Mouse (Mus musculus) forebrain, postnatal 0 days (tissue): ENCODE measurements at regions not wholly inside any gene's neighbourhood (a gene's known extent, or its start where the extent isn't known, plus 50 kb on each side); places are given as distances from the start of the nearest gene placed in this dataset.
A peak's percentile ranks its signal among the peaks of the same experiment; 100 is the strongest.

Experiments
- ATAC-seq: fragments of 200-750 bp; cut with Nextera tagmentation; 2 replicates; pipeline ENCODE4 v1.8.0; 2017; ENCODE audit warnings: mild to moderate bottlenecking, moderate library complexity
- DNase-seq: peaks from one replicate; pipeline ENCODE4 v3.0.0-alpha.2; 2015
- H3K27ac ChIP-seq: fragments of 300-500 bp; sonication (generic); 2 replicates; pipeline ENCODE4 v1.5.1; 2014; ENCODE audit warnings: low read depth, mild to moderate bottlenecking, antibody characterized with exemption, low read length, moderate library complexity, mixed read lengths
- H3K27me3 ChIP-seq: fragments of 300-500 bp; sonication (generic); 2 replicates; pipeline ENCODE4 v1.6.1; 2014; ENCODE audit warnings: mild to moderate bottlenecking, low read length, mixed read lengths; ENCODE audit not compliant: insufficient read depth
- H3K36me3 ChIP-seq: fragments of 300-500 bp; sonication (generic); 2 replicates; pipeline ENCODE4 v1.6.1; 2014; ENCODE audit warnings: mild to moderate bottlenecking, moderate library complexity; ENCODE audit not compliant: insufficient read depth
- H3K4me1 ChIP-seq: fragments of 300-500 bp; sonication (generic); 2 replicates; pipeline ENCODE4 v1.6.1; 2014; ENCODE audit warnings: antibody characterized with exemption; ENCODE audit not compliant: insufficient read depth
- H3K4me2 ChIP-seq: fragments of 300-500 bp; sonication (generic); 2 replicates; pipeline ENCODE4 v1.6.1; 2014; ENCODE audit warnings: low read depth, mild to moderate bottlenecking, moderate library complexity
- H3K4me3 ChIP-seq: fragments of 300-500 bp; sonication (generic); 2 replicates; pipeline ENCODE4 v1.5.1; 2014; ENCODE audit warnings: low read depth, low read length, mixed read lengths
- H3K9ac ChIP-seq: fragments of 300-500 bp; sonication (generic); 2 replicates; pipeline ENCODE4 v1.6.1; 2014; ENCODE audit warnings: mild to moderate bottlenecking
- H3K9me3 ChIP-seq: fragments of 300-500 bp; sonication (generic); 2 replicates; pipeline ENCODE4 v1.6.1; 2016; ENCODE audit warnings: low read length
- CTCF ChIP-seq: sonication (generic); IDR thresholded peaks from 2 replicates; pipeline ENCODE4 v1.5.1; 2016; ENCODE audit warnings: antibody characterized with exemption, control low read depth, low read depth
- WGBS: fragments of 180-500 bp; shearing (Covaris S2); extraction: QIAGEN DNeasy Blood & Tissue Kit; methylation state at CpG from one replicate; pipeline ENCODE4 v1.1.7; 2014; 5-methylcytosine and 5-hydroxymethylcytosine counted together

DNA sequence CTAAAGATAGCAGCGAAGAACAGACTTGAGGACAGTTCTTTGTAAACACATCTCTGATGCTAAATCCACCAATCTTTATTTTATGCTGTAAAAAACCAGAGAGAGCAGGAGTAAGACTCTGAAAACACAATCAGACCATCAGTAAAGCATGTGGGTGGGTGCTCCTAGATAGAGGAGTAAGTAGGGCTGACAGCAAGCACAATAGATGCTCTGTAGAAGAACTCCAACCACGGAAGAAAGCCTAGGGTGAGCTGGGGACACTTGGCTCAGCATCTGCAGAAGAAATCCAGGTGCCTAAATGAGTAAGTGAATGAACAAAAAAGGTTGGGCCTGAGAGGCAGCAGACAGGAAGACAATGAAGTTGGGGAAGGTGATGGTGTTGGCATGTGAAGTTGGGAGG is 88.3 kb upstream of the Plppr5 start:
- Histone ChIP-seq H3K4me3 (no peak overlapping the region), H3K4me1 (no peaks in the 10 kb centered on the region), H3K4me2 (no peak overlapping the region), H3K27ac (no peak overlapping the region), H3K36me3 (no peaks in the 10 kb centered on the region), H3K9ac (no peak overlapping the region), H3K27me3 (no peaks in the 10 kb centered on the region), H3K9me3 (no peaks in the 10 kb centered on the region)
- WGBS, result 78% methylated on average over 2 of the region's 2 CpGs
- DNase-seq, result no peak
- ATAC-seq, result no peak
- TF ChIP-seq CTCF, result no peak

DNA sequence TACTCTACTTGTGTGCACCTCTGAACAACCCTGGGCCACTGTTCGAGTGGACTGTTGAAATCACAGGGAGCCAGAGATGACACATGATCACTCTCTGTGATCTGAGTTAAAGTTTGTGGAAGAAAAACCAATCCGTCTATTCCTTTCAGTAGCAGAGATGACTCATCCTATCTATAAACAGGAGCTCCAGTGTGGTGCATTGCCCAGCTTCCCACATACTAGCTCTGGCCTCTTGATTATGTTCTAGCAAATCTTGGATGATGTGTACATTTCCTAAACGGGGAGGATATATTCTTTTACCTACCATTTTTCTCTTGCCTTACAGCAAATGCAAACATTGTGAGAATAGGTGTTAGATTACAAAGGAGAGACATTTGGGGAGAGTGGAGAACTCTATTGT is 94.5 kb upstream of the Plppr5 start:
- DNase-seq (no peak), ATAC-seq (no peak)
- H3K4me2 ChIP-seq, result no peak overlapping the region
- no peak for TF ChIP-seq CTCF
- no peak overlapping the region for H3K9ac ChIP-seq
- no peak overlapping the region for H3K4me3 ChIP-seq
- no peaks in the 10 kb centered on the region for H3K4me1 ChIP-seq
- H3K9me3 ChIP-seq, result no peaks in the 10 kb centered on the region
- 77% methylated on average over 3 of the region's 3 CpGs for WGBS
- H3K27me3 ChIP-seq, result no peaks in the 10 kb centered on the region
- no peak overlapping the region for H3K27ac ChIP-seq
- no peaks in the 10 kb centered on the region for H3K36me3 ChIP-seq

DNA sequence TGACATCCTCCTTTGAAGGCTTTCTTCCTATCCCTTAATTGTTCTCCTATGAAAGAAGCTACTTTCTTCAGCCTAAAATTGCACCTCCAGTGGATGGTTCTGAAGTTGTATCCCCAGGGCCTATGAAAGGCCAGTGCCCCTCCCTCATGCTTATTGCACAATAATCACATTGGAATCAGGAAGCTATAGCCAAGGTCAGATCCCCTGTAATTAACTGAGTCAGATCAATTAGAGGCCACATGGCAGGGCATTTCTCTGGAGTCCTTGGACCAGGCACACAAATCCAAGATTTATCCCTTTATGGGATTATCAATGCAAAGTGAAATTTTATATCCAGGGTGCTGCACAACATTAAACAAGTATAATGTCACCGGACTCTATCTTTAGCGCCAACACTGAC is 98.8 kb upstream of the Plppr4 start:
- no peaks in the 10 kb centered on the region for H3K36me3 ChIP-seq
- H3K27ac ChIP-seq, result no peak overlapping the region
- no peak for DNase-seq
- H3K4me2 ChIP-seq, result no peak overlapping the region
- H3K27me3 ChIP-seq, result no peaks in the 10 kb centered on the region
- 81% methylated on average over 2 of the region's 2 CpGs for WGBS
- no peak for ATAC-seq
- H3K4me1 ChIP-seq, result no peaks in the 10 kb centered on the region
- TF ChIP-seq CTCF, result no peak
- H3K9ac ChIP-seq, result no peak overlapping the region
- H3K9me3 ChIP-seq, result no peaks in the 10 kb centered on the region
- no peak overlapping the region for H3K4me3 ChIP-seq

DNA sequence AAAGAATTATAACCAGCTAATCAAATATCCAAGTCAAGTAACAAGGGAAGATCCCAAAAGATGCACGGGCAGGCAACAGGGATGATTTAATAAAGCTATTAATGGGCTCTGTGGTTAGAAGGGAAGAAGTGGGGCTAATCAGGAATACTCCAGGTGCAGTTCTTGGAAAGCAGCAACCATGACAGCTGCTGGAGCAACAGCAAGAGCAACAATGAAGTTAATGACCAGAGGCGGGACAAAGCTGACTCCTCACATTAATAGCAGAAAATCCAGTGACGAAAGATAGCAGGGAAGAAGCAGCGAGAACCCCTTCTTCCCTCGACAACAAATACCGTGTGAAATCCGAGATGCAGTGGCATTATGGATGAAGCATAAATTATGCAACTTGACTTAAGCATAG is 89.9 kb upstream of the Plppr4 start:
- no peaks in the 10 kb centered on the region for H3K36me3 ChIP-seq
- ATAC-seq (no peak), DNase-seq (no peak)

DNA sequence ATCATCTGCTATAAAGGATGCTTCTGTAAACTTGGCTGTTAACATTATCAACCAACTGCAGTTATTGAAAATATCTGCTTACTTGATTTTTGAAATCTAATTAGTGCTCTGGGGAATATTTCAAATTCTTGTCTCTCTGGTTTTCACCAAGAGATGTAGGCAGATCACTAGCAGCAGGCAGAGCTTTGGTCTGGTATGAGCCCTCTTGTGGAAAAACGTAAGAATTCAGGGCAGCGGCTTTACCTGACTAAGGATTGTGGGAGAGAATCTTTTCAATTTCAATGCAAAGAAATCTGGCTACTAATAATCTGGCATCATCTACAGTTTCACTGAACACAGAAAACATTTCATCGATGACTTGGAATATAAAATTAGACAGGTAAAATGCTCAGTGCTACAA is 81.2 kb upstream of the Plppr4 start:
- WGBS, result 60% methylated on average over 3 of the region's 3 CpGs
- H3K4me2 ChIP-seq, result no peak overlapping the region

More for the DNA sequence above, 89.9 kb upstream of the Plppr4 start:
- WGBS, result 69% methylated on average over 7 of the region's 7 CpGs
- Histone ChIP-seq H3K4me3 (no peak overlapping the region), H3K27ac (no peak overlapping the region), H3K9ac (no peak overlapping the region), H3K4me1 (no peaks in the 10 kb centered on the region), H3K27me3 (no peaks in the 10 kb centered on the region), H3K4me2 (no peak overlapping the region), H3K9me3 (no peaks in the 10 kb centered on the region)
- no peak for TF ChIP-seq CTCF

DNA sequence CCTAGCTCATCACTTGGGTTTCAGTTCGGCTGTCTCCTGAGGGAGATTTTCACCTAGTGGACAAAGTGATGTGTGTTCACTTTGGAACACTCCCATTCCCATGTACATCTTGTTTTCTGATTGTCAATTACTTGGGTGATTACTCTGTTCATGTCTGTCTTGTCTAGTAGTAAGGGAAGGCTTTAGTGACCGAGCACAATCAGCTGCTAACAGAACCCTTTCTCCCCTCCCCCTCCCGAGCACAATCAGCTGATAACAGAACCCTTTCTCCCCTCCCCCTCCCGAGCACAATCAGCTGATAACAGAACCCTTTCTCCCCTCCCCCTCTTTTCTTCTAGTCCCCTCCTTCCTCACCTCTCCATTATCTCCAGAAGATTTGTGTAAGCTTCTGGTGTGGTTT is 79.6 kb upstream of the Plppr4 start:
- no peak overlapping the region for H3K9ac ChIP-seq
- ATAC-seq, result no peak
- no peaks in the 10 kb centered on the region for H3K36me3 ChIP-seq
- no peak for TF ChIP-seq CTCF
- DNase-seq, result no peak
- H3K9me3 ChIP-seq, result no peaks in the 10 kb centered on the region
- H3K27me3 ChIP-seq, result no peaks in the 10 kb centered on the region
- H3K4me3 ChIP-seq, result no peak overlapping the region
- no peak overlapping the region for H3K27ac ChIP-seq
- no peak overlapping the region for H3K4me2 ChIP-seq
- 0 out of 2 replicates have a peak, but pooled peaks cover 3% of the 10 kb centered on the region for H3K4me1 ChIP-seq
- WGBS, result 58% methylated on average over 4 of the region's 4 CpGs

More for the DNA sequence above, 81.2 kb upstream of the Plppr4 start:
- TF ChIP-seq CTCF, result peak; percentile 58
- no peak overlapping the region for H3K27ac ChIP-seq
- no peaks in the 10 kb centered on the region for H3K36me3 ChIP-seq
- no peak overlapping the region for H3K4me3 ChIP-seq
- H3K27me3 ChIP-seq, result no peaks in the 10 kb centered on the region
- 0 out of 2 replicates have a peak, but pooled peaks cover 3% of the 10 kb centered on the region for H3K4me1 ChIP-seq
- no peak for ATAC-seq
- H3K9ac ChIP-seq, result no peak overlapping the region
- no peaks in the 10 kb centered on the region for H3K9me3 ChIP-seq
- peak; percentile 59 for DNase-seq

DNA sequence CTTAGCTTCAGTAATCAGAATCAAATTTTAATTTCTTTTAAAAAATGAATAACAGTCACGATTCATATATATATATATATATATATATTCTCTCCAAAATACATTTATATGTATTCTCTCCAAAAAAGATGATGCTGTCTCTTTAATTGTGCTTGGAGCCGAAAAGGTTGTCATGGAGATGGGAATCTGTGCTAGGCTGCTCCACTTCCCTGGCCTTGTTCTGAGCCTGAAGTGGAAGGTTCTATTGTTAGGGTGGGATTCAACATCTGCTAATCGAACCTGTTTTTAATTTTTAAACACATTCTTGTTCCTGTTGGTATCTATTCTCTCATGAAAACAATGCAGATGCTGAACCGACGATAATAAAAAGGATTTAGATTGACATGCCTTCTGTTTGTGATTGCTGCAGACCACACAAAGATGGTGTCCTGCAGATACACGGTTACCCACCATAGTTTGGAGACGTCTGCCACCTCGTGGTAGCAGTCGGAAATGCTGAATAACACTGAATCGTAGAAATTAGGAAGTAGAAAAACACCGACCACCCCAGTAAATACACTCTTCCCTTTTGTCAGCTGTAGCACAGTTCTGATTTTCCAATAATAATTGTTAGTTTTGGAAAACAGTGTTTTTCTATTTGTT is 77.9 kb upstream of the Plppr4 start:
- Histone ChIP-seq H3K36me3 (no peaks in the 10 kb centered on the region), H3K4me3 (no peak overlapping the region), H3K27me3 (no peaks in the 10 kb centered on the region), H3K4me1 (0 out of 2 replicates have a peak, but pooled peaks cover 3% of the 10 kb centered on the region), H3K27ac (peak overlapping the region; percentile 73), H3K9ac (no peak overlapping the region), H3K9me3 (no peaks in the 10 kb centered on the region), H3K4me2 (0 out of 2 replicates have a peak overlapping the region, but pooled peaks have one; percentile 13)
- WGBS, result 10% methylated on average over 11 of the region's 11 CpGs
- TF ChIP-seq CTCF, result peak; percentile 91
- DNase-seq (peak; percentile 95), ATAC-seq (peak; percentile 96)
